Mouse (Mus musculus) yolk sac, embryonic 10.5 days (tissue): Measurements from ENCODE around the gene Abcg8.

Source experiments
- DNase-seq: peaks from one replicate; pipeline ENCODE4 v3.0.0-alpha.2; 2017; ENCODE audit warnings: low spot score

Abcg8 gene

DNA sequence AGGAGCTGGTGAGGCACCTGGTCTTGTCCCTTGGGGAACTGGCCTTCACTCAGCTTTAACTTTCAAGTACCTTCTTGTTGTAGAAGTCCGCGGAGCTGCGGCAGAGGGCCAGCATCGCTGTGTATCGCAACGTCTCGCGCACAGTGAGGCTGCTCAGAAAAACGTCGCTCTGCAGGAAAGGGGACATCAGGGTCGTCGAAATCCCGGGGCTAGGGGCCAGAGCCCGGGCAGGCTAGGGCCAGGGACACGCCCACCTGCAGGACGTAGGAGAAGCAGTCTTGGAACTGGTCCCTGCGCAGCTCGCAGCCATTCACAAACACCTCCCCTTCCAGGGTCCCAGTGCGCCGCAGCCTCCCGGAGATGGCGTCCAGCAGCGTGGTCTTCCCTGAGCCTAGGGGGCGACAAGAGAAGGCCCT, at the start of gene Abcg8:
Gene Abcg8 (plus strand): TSS at position 352 of the 416 bp plus-strand sequence.
- DNase-seq = peak; percentile 47

DNA sequence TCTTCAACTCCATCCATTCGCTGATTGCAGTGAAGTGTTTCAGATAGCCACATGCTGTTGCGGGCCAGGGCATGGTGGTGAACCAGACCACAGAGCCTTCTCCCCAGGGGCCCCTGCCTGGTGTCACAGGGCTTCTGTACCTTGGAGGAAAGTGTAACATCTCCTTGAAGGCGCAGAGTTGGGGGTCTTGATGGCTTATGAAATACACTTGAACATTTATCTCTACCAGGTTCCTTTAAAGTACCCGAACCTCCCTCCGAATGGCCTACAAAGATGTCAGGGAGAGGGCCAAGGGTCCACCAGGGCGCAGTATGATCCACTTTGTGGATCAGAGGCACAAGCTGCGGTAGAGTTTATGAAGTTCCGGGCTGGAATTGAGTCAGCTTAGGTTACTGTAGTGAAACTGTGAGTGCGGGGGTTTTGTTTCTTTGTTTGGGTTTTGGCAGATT, 49.2 kb upstream of the Abcg8 start:
- no peak for DNase-seq

DNA sequence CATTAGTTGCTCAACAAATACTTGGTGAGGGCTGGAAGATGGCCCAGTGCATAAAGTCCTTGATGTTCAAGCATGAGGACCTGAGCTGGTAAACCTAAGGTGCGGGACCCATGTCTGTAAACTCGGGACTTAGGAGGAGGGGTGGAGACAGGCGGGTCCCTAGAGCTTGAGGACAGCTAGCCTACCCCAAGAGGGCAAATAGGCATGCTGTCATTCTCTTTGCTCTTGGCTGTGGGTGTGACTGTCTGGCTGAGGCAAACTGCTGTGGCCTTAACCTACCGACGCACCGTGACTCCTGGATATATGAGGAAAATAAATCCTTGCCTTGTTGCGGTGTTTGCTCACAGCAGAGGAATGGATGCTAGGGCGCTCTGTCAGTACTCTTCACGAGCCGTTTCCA, 48.4 kb upstream of the Abcg8 start:
- no peak for DNase-seq

DNA sequence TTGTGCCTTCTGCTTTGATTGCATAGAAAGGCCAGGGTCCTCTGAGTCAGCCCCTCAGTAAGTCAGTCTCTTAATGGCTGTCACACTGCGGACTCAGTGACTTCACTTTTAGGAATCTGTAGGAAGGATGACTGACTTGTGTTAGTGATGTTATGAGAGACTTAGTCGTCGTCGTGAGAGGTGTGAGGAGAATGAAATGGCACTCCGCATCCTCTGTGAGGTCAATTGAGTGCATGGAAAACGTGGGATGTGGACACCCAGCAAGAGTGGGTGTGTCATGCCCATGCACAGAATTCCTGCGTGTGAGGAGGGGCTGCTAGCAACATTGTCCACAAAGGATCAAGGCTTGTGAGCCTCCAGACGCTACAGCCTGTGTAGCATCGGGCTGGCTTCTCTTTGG, 47.5 kb upstream of the Abcg8 start:
- no peak for DNase-seq

DNA sequence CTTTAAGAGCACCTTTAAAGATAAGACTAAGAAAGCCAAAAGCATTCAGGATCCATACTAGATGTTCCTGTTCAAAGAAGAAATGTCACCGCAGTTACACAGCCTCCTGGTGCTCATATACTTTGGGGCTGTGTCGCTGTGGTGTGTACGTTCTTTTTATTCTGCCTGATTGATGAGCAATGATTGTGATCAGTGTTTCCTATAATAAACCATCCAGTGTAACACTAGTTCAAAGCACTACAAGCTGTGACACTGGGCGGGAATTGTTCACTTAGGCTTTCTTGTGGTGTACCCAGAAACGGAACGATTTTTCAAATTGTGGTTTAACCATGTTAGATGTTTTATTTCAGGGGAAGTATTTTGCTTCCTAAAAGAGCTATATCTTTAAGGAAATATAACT, 44.3 kb upstream of the Abcg8 start:
- DNase-seq = no peak

DNA sequence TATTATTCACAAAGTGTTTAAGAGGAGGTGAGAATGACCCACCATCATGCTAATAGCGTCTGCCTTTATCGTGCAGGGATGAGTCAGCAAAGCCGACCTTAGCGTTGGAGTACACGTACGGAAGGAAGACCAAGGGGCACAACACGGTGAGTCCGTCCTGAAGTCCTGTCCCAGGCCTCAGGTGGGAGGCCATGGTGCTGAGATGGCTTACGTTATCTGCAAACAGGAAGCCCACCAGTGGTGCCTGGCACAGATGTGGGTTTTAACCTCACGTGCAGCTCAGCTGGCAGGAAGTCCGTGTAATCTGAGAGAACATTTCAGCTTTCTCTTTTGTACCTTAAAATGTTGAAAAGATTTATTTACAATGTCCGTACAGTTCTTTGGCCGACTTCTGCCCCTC, 42.7 kb upstream of the Abcg8 start:
- DNase-seq = no peak

DNA sequence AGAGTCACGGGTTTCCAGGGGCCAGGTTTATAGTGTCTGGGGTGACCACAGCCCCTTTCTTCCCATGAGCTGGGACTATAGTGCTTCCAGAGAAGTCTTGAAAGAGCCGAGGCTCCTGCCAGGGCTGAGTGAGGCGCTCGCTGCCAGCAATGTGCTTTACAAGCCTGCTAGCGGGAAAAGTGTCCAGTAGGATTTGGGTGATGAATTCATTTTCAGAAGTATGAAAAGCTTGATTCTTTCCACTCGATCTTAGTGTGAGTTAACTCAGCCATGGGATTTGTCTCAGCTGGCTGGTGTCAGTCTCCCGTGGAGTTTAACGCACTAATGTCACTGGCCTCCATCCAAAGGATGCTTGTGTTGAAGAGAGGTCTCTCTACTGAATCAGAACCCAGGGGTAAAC, 39.8 kb upstream of the Abcg8 start:
- DNase-seq = no peak

DNA sequence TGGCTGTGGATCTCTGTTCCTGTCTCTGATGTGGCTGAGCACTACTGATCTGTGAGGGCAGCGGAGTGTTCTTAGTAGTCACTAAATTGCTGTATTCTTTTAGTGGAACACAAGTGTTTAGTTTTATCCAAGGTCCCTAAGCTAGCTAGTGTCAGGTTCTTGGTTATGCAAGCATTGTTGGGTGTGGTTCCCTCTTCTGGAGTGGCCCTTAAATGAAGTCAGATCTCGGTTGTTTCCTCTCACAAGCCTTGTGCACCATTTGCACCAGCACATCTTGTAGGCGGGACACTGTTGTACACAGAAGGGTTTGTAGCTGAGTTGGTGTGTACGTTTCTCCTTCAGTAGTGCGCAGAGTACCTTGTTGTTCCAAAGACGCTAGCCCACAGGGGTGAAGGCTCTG, 38.1 kb upstream of the Abcg8 start:
- no peak for DNase-seq

DNA sequence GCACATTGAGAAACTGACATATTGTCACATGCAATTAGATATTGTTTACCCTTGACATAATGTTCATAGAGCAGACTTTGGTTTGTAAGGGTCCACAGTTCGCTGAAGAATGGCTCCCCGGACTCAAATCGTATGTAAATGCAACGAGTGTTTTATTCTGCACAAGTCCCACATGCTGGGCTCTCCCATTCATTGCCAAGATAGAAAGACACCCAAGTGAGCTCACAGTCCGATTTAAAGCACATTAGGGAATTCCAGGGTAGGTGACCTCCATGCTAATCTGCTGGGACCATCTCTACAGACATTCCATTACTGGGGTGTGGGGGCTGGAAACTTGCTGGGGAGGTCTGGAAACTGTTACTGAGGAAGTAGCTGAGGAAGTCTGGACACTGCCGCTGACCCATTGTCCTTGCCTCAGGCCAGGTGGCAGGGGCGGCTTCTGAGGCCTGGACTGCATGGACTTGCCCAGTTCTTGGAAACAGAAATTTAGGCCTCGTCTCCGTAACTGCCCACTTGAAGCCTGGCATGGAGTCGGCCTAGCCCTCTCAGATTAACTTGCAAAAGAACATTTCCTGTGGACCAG, 36.2 kb upstream of the Abcg8 start:
- no peak for DNase-seq

DNA sequence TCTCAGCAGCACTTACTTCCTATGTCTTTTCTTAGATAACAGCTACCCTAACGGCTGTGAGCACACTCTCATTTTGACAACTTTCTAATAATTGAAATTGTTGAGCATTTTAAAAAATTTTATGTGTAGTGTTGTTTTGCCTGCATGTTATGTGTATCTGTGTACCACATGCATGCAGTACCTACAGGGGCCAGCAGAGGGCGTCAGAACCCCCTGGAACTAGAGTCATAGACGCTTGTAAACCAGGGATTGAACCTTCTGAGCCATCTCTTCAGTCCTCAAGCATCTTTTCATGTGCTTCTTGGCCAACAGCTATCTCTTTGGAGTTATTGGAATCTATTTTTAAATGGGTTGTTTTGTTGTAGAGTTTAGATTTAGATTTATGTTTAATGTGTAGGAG, 34.2 kb upstream of the Abcg8 start:
- no peak for DNase-seq

DNA sequence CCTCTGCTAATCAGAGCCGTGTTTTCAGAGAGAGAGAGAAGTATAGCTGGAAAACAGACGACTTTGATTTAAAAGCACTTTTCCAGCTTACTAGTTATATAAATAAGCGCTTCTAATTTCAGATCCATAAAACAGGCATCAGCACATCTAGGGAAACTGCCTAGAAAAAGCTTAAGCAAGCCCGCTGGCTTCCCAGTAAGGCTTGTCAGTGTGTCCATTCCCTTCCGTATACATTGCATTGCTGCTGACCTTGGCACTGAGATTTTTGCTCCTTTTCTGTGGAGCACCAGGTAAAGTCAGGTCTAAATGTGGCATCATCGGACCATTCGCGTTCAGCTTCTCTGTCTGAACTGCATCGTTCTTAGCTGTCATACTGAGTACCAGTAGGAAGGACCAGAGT, 33.8 kb upstream of the Abcg8 start:
- DNase-seq = no peak

DNA sequence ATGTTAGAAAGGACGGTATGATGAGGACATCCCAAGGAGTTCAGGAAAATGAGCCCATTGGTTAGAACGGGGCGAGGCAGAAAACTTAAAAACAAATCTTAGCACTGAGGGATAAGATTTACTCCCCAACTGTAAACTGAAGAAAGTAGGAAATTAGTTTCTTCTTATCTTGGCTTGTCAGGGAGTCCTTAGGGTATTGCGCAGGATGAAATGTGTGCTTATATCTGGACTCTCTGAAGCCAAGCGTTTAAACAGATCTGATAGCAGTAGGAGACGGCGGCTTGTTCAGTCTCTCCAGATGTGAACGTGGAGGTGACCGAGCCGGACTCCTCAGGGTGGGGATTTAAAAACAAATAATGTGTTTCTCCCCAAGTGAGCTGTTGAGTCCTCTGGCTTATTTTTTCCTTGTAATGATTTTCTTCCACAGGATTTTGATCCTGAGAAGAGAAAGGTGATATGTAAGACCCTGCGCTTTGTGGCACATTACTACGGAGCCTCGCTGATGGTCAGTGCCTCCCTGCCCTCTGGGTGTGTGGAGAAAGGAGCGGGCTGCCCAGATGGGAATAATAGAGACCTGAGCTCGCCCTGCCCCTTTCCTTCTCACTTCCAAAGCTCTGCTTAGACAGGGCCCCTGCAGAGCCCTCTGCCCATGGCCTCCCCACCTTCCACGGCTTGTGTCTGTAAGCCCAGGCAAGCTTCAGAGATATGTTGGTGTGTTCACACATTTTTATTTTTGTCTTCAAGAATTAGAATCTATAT, 31.6 kb upstream of the Abcg8 start:
- no peak for DNase-seq

DNA sequence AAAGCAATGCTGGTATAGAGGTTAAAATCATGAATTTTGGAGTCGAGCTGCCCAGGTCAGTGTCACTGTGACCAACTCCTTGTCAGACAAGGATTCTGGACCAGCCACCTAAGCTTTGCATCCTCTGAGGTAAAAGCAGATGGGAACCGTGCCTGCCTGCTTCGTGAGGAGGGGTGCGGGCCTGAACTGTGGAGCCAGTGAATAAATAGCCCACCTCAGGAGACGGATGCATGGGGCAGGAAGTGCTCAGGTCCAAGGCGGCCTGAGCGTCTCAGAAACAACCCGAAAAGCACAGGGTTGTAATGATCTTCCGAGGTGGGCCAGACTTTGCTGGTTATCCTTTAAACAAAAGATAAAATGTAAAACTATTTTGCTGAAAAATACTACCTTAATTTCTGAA, 31.0 kb upstream of the Abcg8 start:
- DNase-seq = no peak

DNA sequence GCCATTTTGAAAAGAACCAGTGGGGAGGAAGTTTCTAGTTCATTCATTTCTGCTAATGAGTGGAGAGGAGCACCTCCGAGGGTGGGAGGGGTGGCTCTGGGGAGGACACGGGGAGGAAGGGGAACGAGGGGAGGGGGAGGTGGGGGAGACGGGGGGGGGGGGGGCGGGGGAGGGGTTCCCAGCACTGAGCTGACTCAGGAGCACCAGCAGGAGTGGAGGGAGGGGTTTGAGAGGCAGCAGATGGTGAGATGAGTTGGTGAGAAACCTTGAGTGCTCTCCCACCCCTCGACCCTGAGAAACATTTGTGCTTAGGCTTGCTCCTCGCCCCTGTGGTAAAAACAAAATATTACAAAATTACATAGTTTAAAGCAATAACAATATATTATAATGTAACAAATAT, 30.2 kb upstream of the Abcg8 start:
- DNase-seq = no peak

DNA sequence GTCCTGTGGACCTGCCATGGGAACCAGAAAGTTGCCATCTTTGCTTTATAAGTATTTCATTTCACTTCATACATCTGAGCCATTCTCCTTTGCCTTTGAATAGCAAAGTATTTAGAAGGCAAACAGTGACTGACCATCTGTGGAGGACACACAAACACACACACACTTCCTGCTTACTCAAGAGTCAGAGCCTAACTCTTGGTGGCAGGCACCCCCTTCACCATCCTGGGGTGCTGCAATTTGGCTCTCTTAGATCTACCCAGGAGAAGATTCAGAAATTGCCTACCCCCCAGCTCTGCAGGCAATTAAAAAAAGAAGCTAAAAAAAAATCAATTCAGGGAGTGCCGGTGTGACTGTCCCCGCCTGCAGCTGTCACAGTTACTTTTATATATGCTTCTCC, 29.6 kb upstream of the Abcg8 start:
- DNase-seq = no peak

DNA sequence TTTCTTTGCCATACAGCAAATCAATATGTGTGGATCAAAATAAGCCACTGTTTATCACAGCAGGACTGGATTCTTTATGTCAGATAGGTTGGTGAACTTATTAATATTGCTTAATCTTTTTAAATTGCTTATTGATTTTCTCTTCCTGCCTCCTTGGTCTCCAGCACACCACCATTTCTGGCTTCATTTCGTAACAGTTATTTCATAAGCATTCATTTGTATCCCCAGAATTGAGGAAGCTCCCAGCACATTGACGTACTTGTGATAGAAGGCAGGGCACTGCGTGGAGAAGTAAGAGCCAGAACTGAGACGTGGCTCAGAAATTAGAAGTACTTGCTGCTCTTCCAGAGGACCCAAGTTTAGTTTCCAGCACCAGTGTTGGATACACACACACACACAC, 28.5 kb upstream of the Abcg8 start:
- no peak for DNase-seq

DNA sequence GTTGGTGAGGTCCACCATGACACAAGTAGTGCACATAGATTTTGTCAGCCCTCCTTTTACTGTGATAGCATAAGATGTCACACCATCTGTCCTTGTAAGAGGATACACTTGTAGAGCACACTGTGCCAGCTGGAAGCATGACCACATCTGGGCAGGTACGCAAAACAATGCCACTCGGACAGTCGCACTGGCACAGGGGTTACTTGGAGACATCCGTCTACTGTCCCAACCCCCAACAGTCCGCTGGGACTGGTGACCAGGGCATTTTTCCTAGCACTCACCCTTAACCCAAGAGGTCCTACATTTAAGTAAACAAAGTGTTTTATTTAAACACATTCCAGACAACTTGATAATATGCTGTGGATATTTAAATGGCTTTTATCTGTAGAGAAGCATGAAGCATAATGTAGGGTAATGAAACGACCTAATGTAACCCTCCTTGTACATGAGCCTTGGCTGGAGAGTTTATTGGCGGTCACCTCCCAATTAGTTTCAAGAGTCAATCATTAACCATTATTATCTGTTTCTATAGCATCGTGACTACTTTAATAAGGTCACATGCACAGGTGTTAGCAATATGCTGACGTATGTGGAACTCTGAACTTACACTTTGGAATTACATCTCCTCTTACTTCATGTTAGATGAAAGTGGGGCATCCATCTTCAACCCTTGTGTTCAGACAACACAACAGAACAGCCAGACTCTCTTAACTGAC, 25.6 kb upstream of the Abcg8 start:
- DNase-seq = no peak

DNA sequence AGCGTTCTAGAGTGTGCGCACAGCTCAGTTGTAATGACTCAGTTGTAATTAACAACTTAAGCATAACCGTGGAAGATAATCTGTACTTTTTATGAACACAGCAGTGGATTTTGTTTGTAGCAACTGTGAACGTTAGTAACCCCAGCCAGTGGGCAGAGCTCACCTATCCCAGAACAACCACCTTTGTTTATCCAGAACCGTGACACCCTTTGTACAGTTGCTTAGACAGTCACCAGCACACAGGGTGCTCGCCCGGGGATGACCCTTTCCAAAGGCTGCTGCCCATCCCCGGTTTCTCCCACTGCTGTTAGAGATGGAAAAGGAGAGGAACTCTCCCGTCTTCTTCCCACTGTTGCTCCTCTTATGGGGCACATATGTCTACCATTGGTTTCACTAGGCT, 22.6 kb upstream of the Abcg8 start:
- DNase-seq = no peak

DNA sequence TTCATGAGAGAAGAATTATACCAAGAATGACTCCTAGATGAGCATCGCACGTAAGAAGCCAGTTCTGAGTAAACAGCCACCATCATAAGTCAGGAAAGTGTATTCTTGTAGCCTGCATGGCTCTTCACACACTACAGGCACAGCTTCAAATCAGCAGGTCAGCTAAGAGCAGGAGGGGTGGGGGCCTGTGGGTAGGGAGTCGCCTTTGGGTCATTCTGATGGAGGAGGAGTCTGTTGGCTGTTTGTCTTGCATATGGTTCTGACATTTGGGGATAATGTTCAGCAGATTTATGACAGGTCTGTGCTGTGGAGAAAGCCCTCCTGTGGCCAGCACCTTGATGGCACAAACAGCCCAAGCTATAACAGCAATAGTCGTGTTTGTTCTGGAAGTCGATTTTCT, 19.9 kb upstream of the Abcg8 start:
- no peak for DNase-seq

DNA sequence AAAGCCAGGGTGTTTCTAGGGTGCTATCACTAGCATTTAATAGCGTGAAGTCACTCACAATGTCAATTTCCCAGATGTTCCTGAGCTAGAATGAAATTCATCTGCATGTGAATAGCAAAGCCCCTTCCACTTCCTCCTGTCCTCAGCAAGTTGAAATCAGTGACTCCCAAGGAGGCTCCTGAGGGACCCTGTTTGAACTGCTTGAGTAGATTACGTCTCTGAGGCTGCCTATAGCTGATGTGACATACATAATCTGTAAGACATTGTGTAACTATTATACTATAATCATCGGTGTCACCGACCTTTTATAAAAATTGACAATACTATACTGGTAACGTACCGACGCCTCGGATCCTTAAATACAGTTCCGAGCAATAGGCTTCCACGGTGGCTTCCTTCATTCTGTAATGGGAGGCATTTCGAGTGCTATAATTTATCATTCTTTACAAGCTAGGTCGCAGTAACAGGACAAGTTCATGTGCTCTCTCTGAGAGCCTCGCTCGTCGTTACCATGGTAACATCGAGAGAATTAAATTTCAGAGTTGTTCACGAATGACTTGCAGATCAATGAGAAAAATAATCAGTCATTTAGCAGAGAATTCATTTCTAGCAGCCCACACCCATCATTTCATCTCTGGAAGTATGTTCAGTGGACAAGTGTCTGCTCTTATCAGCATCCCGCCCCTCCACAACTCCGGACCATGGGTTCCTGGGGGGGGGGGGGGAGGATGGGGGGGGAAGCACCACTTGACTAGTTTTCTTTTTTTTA, 19.3 kb upstream of the Abcg8 start:
- no peak for DNase-seq

DNA sequence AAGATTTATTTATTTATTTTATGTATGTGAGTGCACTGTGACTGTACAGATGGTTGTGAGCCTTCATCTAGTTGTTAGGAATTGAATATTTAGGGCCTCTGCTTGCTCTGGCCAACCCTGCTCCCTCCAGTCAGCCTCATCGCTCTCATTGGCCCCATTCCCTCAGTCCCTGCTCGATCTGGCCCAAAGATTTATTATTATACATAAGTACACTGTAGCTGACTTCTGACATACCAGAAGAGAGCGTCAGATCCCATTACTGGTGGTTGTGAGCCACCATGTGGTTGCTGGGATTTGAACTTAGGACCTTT, 18.7 kb upstream of the Abcg8 start:
- DNase-seq = no peak

DNA sequence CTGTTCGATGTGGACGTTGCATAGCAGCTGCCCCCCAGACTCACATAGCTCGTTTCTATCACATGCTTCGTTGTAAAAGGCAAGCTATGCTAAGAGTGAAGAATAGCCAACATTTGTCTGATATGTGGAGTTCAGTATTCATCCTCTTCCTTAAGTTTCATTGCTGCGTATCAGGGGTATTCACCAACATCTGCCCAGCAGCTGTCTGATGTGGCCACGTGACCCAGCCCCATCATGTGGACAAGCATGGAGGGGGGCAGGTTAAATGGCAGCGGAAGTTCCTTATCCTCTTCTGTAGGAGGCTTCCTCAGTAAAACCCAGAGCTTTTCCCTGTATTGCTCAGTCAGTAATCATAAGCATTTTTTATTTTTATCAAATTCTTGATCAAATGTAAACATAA, 18.3 kb upstream of the Abcg8 start:
- no peak for DNase-seq

DNA sequence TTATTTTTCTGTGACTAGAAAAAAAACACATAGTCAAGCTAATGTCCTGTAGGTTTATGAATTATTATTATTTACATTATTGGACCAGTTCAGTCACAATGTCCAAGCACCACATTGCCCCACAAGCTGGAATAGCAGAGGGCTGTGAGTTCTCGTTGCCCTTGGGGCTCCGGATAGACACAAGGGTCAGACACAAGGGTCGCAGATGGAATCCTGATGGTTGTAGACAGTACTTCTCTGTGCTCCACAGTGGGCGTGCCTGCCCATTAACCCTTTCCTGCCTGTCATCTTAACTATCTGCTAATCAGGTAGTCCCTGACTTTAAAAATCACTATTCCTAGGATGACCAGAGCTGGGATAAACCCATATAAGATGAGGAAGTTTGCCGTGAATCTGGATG, 17.9 kb upstream of the Abcg8 start:
- DNase-seq = no peak
